Mouse (Mus musculus): Measurements from ENCODE around the gene Ppm1l. TPM values are rescaled to one million over a fixed set of nuclear protein-coding genes. Genes with fewer than 3 reads are reported as not detected.
"Not testable (repeated sequence)": the region's sequence is repeated elsewhere in the genome, so short reads cannot be mapped to it uniquely, and the experiment has no call there.

Ppm1l gene
- total RNA-seq, 1 experiment from 2014 or later, result 1.5 TPM

- ATAC-seq (replicated peaks; ENCODE audit: insufficient number of reproducible peaks, low FRiP score, low TSS enrichment, poor library complexity, severe bottlenecking), result no peak
Observed at GRCm38 (mm10) chr3:69361487-69362349, 45.1 kb downstream of the Ppm1l start.

DNA sequence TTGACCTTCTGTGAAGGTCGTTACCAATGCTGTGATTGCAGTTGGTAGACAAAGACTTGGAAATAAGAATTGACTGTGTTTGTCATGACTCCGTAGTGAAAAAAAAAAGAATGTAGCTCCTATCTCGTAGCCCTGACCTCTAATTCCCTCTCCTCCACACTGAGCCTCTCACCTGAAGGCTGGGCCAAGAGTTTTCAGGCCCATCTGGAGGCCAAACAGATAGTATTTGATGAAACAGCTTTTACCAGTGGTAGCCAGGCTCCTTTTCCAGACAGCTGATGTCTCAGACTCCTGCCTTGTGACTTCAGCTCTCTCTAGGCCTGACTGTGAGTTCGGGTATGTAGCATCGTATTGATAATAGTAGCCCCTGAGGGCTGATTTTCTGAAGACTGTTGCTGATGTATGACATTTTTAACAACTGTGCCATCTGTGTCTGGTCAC, 45.7 kb downstream of the Ppm1l start:
- ATAC-seq (replicated peaks; ENCODE audit: insufficient number of reproducible peaks, low FRiP score, low TSS enrichment, poor library complexity, severe bottlenecking), result no peak

DNA sequence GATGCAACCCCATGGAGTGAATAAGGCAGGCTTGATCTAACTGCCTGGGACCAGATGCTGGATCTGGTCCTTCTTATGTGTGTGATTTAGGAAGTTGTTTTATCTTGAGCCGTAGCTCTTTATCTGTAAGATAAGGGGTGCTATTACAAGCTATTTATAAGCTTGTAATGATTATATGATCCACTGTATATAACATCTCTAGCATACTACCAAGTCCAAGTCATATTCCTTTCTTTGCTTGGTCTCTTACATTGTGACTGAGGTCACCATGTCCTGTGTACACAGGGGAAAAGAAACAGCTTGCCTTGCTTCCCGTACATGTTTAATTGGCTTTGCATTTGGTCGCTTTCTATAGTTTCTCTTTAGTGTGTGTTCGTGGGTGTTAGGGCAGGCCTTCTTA, 46.2 kb downstream of the Ppm1l start:
- ATAC-seq (replicated peaks; ENCODE audit: insufficient number of reproducible peaks, low FRiP score, low TSS enrichment, poor library complexity, severe bottlenecking), result no peak

DNA sequence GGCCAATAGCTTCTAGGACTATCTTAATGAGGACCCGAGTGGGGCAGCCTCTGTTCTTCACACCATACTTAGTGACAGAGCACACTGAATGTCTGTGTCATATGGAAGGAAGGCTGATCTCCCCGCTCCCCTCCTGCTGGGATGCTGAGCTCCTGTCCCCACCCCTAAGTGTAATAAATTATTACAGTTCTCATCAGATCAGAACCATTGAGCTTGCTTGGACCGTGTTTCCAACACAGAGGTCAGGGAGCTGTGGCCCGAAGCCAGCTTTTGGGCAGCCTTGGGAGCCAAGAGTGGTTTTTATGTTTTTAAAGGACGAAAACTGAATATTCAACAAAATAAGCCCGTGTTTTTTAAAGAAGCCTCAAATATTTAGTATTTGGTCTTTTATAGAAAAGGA, 47.5 kb downstream of the Ppm1l start:
- ATAC-seq (replicated peaks; ENCODE audit: insufficient number of reproducible peaks, low FRiP score, low TSS enrichment, poor library complexity, severe bottlenecking), result no peak

GRCm38 (mm10) chr3:69367916-69368315, 51.3 kb downstream of the Ppm1l start:
- ATAC-seq (replicated peaks; ENCODE audit: insufficient number of reproducible peaks, low FRiP score, low TSS enrichment, poor library complexity, severe bottlenecking), result no peak

DNA sequence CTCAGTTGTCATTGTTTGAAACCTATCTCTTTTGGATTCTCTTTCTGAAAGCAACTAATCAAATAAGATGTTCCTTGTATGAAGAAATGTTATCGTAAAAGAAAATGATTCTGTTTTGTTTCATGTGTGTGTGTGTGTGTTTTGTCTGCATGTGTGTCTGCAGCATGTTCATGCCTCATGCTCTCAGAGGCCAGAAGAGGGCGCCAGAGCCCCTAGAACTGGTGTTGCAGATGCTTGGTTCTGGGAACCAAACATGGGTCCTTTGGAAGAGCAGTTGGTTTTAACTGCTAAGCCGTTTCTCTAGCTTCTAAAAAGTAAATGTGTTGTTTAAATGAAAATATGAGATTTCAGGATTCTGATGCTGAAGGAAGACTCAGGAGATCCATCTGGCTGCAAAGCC, 56.1 kb downstream of the Ppm1l start:
- ATAC-seq (replicated peaks; ENCODE audit: insufficient number of reproducible peaks, low FRiP score, low TSS enrichment, poor library complexity, severe bottlenecking), result no peak

DNA sequence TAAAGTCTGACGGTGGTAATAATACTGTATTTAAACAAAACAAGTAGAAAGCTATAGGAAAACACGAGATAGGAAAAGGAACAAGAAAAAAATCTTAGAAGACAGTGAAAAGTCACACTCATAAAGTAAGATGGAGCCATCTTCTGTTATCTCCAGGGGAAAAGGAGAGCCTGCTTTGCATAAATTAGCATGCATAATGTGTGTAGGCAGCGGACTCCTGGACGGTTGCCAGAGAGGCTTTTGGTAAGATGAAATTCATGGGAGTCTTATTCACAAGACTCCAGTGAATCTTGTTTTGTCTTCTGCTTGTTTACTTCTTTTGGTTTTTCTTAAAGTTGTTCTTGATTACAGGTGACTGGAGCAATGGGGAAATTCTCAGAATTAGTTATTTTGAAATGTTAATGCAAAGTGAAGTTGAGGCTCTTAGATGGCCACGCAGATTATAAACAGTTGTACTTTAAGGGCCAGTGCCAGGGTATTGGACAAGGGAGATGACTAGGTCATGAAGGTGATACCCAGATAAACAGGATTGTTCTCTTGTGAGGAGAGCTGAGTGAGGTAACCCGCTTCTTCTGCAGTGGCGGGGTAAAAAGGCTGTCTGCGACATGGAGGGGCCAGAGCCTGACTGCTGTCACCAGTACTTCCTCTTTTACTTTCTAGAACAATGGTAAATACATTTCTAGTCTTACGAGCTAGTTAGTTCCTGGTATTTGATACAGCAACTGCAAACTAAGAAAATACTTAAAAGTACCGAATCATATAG, 57.1 kb downstream of the Ppm1l start:
- ATAC-seq (replicated peaks; ENCODE audit: insufficient number of reproducible peaks, low FRiP score, low TSS enrichment, poor library complexity, severe bottlenecking), result peak; percentile 76

- no peak for ATAC-seq (replicated peaks; ENCODE audit: insufficient number of reproducible peaks, low FRiP score, low TSS enrichment, poor library complexity, severe bottlenecking)
Observed at GRCm38 (mm10) chr3:69374538-69374937, 57.9 kb downstream of the Ppm1l start.

GRCm38 (mm10) chr3:69374983-69375382, 58.3 kb downstream of the Ppm1l start:
- no peak for ATAC-seq (replicated peaks; ENCODE audit: insufficient number of reproducible peaks, low FRiP score, low TSS enrichment, poor library complexity, severe bottlenecking)

DNA sequence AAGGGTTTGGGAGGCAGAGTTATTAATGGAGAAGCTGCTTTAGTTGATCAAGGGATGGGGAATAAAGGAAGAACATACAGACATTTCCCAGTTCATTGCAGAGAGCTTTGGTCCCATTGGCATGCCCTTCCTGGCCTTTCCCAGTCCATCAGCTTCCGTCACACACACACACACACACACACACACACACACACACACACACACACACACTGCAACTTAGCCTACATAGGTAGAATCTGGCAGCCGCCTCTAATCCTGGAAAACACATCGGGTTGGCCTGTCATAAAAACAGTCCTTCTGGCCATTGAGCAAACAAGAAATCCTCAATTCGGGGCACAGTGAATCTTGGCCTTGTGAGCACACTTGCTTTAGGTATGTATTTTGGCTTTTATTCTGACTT, 64.6 kb downstream of the Ppm1l start:
- no peak for ATAC-seq (replicated peaks; ENCODE audit: insufficient number of reproducible peaks, low FRiP score, low TSS enrichment, poor library complexity, severe bottlenecking)

GRCm38 (mm10) chr3:69391834-69392233, 75.2 kb downstream of the Ppm1l start:
- not testable (repeated sequence) for ATAC-seq (replicated peaks; ENCODE audit: insufficient number of reproducible peaks, low FRiP score, low TSS enrichment, poor library complexity, severe bottlenecking)

- ATAC-seq (replicated peaks; ENCODE audit: insufficient number of reproducible peaks, low FRiP score, low TSS enrichment, poor library complexity, severe bottlenecking), result no peak
Observed at GRCm38 (mm10) chr3:69392298-69392697, 75.6 kb downstream of the Ppm1l start.

DNA sequence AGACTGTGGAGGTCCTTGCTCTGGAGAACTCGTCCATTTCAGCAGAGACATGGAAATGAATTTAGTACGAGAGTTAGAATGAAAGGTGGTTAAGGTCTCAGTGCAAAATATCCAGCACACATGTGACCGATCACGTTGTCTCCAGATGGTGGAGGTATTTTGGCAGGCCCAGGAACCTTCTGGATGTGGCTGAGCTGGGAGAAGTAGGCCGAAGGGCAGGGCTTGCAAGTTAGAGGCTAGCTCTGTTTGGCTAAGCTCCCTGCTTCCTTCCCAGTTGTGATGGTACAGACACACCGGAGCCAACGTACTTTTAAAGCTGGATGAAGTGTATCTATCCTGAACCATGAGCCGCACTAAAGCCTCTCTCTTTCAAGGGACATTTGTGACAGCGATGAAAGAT, 76.4 kb downstream of the Ppm1l start:
- ATAC-seq (replicated peaks; ENCODE audit: insufficient number of reproducible peaks, low FRiP score, low TSS enrichment, poor library complexity, severe bottlenecking), result no peak

DNA sequence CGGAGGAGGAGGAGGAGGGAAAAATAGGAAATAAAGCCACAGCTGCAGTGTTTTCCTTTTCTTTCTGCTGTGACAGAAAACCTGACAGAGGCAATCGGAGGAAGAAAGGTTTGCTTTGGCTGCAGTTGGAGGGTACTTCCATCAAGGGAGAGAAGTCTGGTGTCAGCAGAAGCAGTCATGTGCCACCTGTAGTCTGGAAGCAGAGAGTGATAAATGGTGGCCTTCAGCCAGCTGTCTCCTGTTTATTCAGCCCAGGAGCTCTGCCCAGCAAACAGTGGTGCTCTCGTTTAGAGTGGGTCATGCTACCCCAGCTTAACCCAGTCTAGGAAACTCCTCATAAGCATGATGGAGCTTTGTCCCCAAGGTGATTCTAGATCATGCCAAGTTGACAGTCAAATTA, 77.3 kb downstream of the Ppm1l start:
- no peak for ATAC-seq (replicated peaks; ENCODE audit: insufficient number of reproducible peaks, low FRiP score, low TSS enrichment, poor library complexity, severe bottlenecking)

- ATAC-seq (replicated peaks; ENCODE audit: insufficient number of reproducible peaks, low FRiP score, low TSS enrichment, poor library complexity, severe bottlenecking), result no peak
Observed at GRCm38 (mm10) chr3:69395084-69395483, 78.4 kb downstream of the Ppm1l start.

GRCm38 (mm10) chr3:69397733-69398132, 81.1 kb downstream of the Ppm1l start:
- ATAC-seq (replicated peaks; ENCODE audit: insufficient number of reproducible peaks, low FRiP score, low TSS enrichment, poor library complexity, severe bottlenecking), result no peak

DNA sequence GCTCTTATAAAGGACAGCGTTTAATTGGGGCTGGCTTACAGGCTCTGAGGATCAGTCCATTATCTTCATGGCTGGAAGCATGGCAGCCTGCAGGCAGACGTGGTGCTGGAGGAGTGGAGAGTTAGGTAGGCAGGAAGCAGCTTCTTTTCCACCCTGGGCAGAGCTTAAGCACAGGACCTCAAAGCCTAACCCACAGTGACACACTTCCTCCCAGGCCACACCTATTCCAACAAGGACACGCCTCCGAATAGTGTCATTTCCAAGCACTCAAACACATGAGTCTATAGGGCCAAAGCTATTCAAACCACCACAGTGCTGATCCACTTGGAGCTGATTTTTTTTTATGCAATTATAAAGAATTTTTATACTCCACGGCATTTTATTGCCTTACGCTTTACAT, 82.7 kb downstream of the Ppm1l start:
- ATAC-seq (replicated peaks; ENCODE audit: insufficient number of reproducible peaks, low FRiP score, low TSS enrichment, poor library complexity, severe bottlenecking), result no peak

- ATAC-seq (replicated peaks; ENCODE audit: insufficient number of reproducible peaks, low FRiP score, low TSS enrichment, poor library complexity, severe bottlenecking), result no peak
Observed at GRCm38 (mm10) chr3:69403196-69403595, 86.5 kb downstream of the Ppm1l start.

DNA sequence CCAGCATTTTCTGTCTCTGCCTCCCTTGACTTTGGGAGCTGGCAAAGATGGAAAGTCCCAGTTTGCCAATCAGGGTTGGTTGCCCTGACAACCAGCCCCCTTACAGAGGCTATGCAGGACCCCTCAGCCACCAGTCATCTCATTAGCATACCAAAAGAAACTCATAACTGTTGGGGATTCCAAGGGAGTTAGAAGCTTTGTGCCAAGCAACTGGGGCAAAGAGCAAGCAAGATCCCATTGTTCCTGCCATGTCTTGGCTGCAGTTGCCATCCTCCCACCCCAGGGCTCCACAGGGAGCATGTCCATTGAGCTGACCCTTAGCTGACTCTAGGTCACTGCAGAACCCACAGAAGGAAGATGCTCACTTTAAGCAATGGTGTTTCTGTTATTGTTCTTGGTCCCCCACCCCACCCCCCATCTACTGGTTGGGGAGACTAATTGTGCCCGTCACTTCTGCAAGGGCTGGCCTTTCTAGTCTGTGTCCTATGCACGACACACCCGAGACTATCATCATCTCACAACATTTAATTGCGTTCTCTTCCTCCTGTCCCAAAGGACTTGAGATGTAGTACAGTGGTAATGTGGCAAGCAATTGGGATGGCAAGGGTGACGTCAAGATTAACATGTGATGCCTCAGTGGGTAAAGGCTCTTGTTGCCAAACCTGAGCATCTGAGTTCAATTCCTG, 89.7 kb downstream of the Ppm1l start:
- ATAC-seq (replicated peaks; ENCODE audit: insufficient number of reproducible peaks, low FRiP score, low TSS enrichment, poor library complexity, severe bottlenecking), result no peak
